Mouse (Mus musculus): Measurements from ENCODE around the gene Arid3b. TPM values are rescaled to one million over a fixed set of nuclear protein-coding genes. Genes with fewer than 3 reads are reported as not detected.

The Arid3b gene
- polyA plus RNA-seq, 1 experiment from 2014 or later: 9.6 TPM

- H3K4me1 ChIP-seq (ENCODE audit: control insufficient read depth, insufficient read depth, low read length): peaks cover 34% of the 10 kb centered on the region
- H3K36me3 ChIP-seq (ENCODE audit: control insufficient read depth, insufficient read depth, low read length): peaks cover 9% of the 10 kb centered on the region
- H3K9me3 ChIP-seq (ENCODE audit: control insufficient read depth, low read length): no peaks in the 10 kb centered on the region
- no peak overlapping the region for H3K27ac ChIP-seq (replicated peaks; ENCODE audit: low read depth, low read length)
- H3K27me3 ChIP-seq (ENCODE audit: control insufficient read depth, insufficient read depth, low read length): no peaks in the 10 kb centered on the region
- 83% methylated on average over 10 of the region's 10 CpGs for WGBS
- no peak overlapping the region for H3K4me2 ChIP-seq (ENCODE audit: low read length)
- DNase-seq: no peak
- H3K4me3 ChIP-seq (replicated peaks; ENCODE audit: low read depth, low read length): no peak overlapping the region
- ATAC-seq (ENCODE audit: low FRiP score, low TSS enrichment): no peak
- H3K9ac ChIP-seq (replicated peaks; ENCODE audit: low read length): no peak overlapping the region
Observed at GRCm38 (mm10) chr9:57805087-57805737, 31.4 kb downstream of the Arid3b start.

GRCm38 (mm10) chr9:57803839-57804238, 32.8 kb downstream of the Arid3b start:
- ATAC-seq (ENCODE audit: low FRiP score, low TSS enrichment) (no peak), DNase-seq (no peak)
- Histone ChIP-seq H3K27ac (replicated peaks; ENCODE audit: low read depth, low read length) (peak overlapping the region; percentile 52), H3K9me3 (ENCODE audit: control insufficient read depth, low read length) (no peaks in the 10 kb centered on the region), H3K4me3 (replicated peaks; ENCODE audit: low read depth, low read length) (no peak overlapping the region), H3K4me2 (ENCODE audit: low read length) (no peak overlapping the region), H3K36me3 (ENCODE audit: control insufficient read depth, insufficient read depth, low read length) (peaks cover 9% of the 10 kb centered on the region), H3K4me1 (ENCODE audit: control insufficient read depth, insufficient read depth, low read length) (peaks cover 22% of the 10 kb centered on the region), H3K9ac (replicated peaks; ENCODE audit: low read length) (peak overlapping the region; percentile 20; the same call in 1 of the 2 replicates), H3K27me3 (ENCODE audit: control insufficient read depth, insufficient read depth, low read length) (no peaks in the 10 kb centered on the region)
- WGBS: 39% methylated on average over 4 of the region's 4 CpGs

GRCm38 (mm10) chr9:57803047-57803446, 33.5 kb downstream of the Arid3b start:
- Histone ChIP-seq H3K4me3 (replicated peaks; ENCODE audit: low read depth, low read length) (no peak overlapping the region), H3K4me1 (ENCODE audit: control insufficient read depth, insufficient read depth, low read length) (peaks cover 14% of the 10 kb centered on the region), H3K36me3 (ENCODE audit: control insufficient read depth, insufficient read depth, low read length) (peaks cover 10% of the 10 kb centered on the region), H3K9me3 (ENCODE audit: control insufficient read depth, low read length) (no peaks in the 10 kb centered on the region), H3K27me3 (ENCODE audit: control insufficient read depth, insufficient read depth, low read length) (no peaks in the 10 kb centered on the region), H3K27ac (replicated peaks; ENCODE audit: low read depth, low read length) (peak overlapping the region; percentile 52), H3K4me2 (ENCODE audit: low read length) (no peak overlapping the region), H3K9ac (replicated peaks; ENCODE audit: low read length) (no peak overlapping the region)
- WGBS: 28% methylated on average over 3 of the region's 3 CpGs
- ATAC-seq (ENCODE audit: low FRiP score, low TSS enrichment): no peak; the same call in 1 of the 2 replicates
- no peak for DNase-seq

- 93% methylated on average over 9 of the region's 9 CpGs for WGBS
- Histone ChIP-seq H3K9me3 (ENCODE audit: control insufficient read depth, low read length) (no peaks in the 10 kb centered on the region), H3K9ac (replicated peaks; ENCODE audit: low read length) (no peak overlapping the region), H3K4me2 (ENCODE audit: low read length) (no peak overlapping the region), H3K27me3 (ENCODE audit: control insufficient read depth, insufficient read depth, low read length) (no peaks in the 10 kb centered on the region), H3K4me1 (ENCODE audit: control insufficient read depth, insufficient read depth, low read length) (peaks cover 11% of the 10 kb centered on the region), H3K4me3 (replicated peaks; ENCODE audit: low read depth, low read length) (no peak overlapping the region), H3K36me3 (ENCODE audit: control insufficient read depth, insufficient read depth, low read length) (peaks cover 30% of the 10 kb centered on the region), H3K27ac (replicated peaks; ENCODE audit: low read depth, low read length) (no peak overlapping the region)
- DNase-seq (no peak), ATAC-seq (ENCODE audit: low FRiP score, low TSS enrichment) (no peak)
Observed at GRCm38 (mm10) chr9:57800325-57800975, 36.1 kb downstream of the Arid3b start.

GRCm38 (mm10) chr9:57798725-57799253, 37.8 kb downstream of the Arid3b start:
- H3K4me1 ChIP-seq (ENCODE audit: control insufficient read depth, insufficient read depth, low read length): peaks cover 10% of the 10 kb centered on the region
- WGBS: 23% methylated on average over 10 of the region's 10 CpGs
- no peaks in the 10 kb centered on the region for H3K9me3 ChIP-seq (ENCODE audit: control insufficient read depth, low read length)
- peaks cover 41% of the 10 kb centered on the region for H3K36me3 ChIP-seq (ENCODE audit: control insufficient read depth, insufficient read depth, low read length)
- no peak overlapping the region for H3K9ac ChIP-seq (replicated peaks; ENCODE audit: low read length)
- ATAC-seq (ENCODE audit: low FRiP score, low TSS enrichment) (no peak), DNase-seq (no peak)
- H3K27ac ChIP-seq (replicated peaks; ENCODE audit: low read depth, low read length): no peak overlapping the region
- no peak overlapping the region for H3K4me3 ChIP-seq (replicated peaks; ENCODE audit: low read depth, low read length)
- H3K27me3 ChIP-seq (ENCODE audit: control insufficient read depth, insufficient read depth, low read length): no peaks in the 10 kb centered on the region
- H3K4me2 ChIP-seq (ENCODE audit: low read length): no peak overlapping the region

- no peak for ATAC-seq (ENCODE audit: low FRiP score, low TSS enrichment)
- Histone ChIP-seq H3K4me3 (replicated peaks; ENCODE audit: low read depth, low read length) (no peak overlapping the region), H3K9me3 (ENCODE audit: control insufficient read depth, low read length) (no peaks in the 10 kb centered on the region), H3K36me3 (ENCODE audit: control insufficient read depth, insufficient read depth, low read length) (peaks cover 55% of the 10 kb centered on the region), H3K9ac (replicated peaks; ENCODE audit: low read length) (no peak overlapping the region), H3K4me1 (ENCODE audit: control insufficient read depth, insufficient read depth, low read length) (no peaks in the 10 kb centered on the region), H3K4me2 (ENCODE audit: low read length) (no peak overlapping the region), H3K27ac (replicated peaks; ENCODE audit: low read depth, low read length) (no peak overlapping the region), H3K27me3 (ENCODE audit: control insufficient read depth, insufficient read depth, low read length) (no peaks in the 10 kb centered on the region)
- no peak for DNase-seq
- 98% methylated on average over 8 of the region's 8 CpGs for WGBS
Observed at GRCm38 (mm10) chr9:57797456-57797855, 39.1 kb downstream of the Arid3b start.

GRCm38 (mm10) chr9:57789733-57790132, 46.9 kb downstream of the Arid3b start:
- Histone ChIP-seq H3K27ac (replicated peaks; ENCODE audit: low read depth, low read length) (no peak overlapping the region), H3K27me3 (ENCODE audit: control insufficient read depth, insufficient read depth, low read length) (no peaks in the 10 kb centered on the region), H3K4me1 (ENCODE audit: control insufficient read depth, insufficient read depth, low read length) (no peaks in the 10 kb centered on the region), H3K4me3 (replicated peaks; ENCODE audit: low read depth, low read length) (no peak overlapping the region), H3K36me3 (ENCODE audit: control insufficient read depth, insufficient read depth, low read length) (peaks cover 44% of the 10 kb centered on the region), H3K9me3 (ENCODE audit: control insufficient read depth, low read length) (no peaks in the 10 kb centered on the region), H3K4me2 (ENCODE audit: low read length) (no peak overlapping the region), H3K9ac (replicated peaks; ENCODE audit: low read length) (no peak overlapping the region)
- DNase-seq (no peak), ATAC-seq (ENCODE audit: low FRiP score, low TSS enrichment) (no peak)
- WGBS: 92% methylated on average over 3 of the region's 3 CpGs

- H3K4me3 ChIP-seq (replicated peaks; ENCODE audit: low read depth, low read length): no peak overlapping the region
- no peaks in the 10 kb centered on the region for H3K9me3 ChIP-seq (ENCODE audit: control insufficient read depth, low read length)
- 93% methylated on average over 3 of the region's 3 CpGs for WGBS
- no peaks in the 10 kb centered on the region for H3K27me3 ChIP-seq (ENCODE audit: control insufficient read depth, insufficient read depth, low read length)
- DNase-seq: no peak
- ATAC-seq (ENCODE audit: low FRiP score, low TSS enrichment): no peak
- H3K4me1 ChIP-seq (ENCODE audit: control insufficient read depth, insufficient read depth, low read length): no peaks in the 10 kb centered on the region
- H3K9ac ChIP-seq (replicated peaks; ENCODE audit: low read length): no peak overlapping the region
- H3K4me2 ChIP-seq (ENCODE audit: low read length): no peak overlapping the region
- H3K27ac ChIP-seq (replicated peaks; ENCODE audit: low read depth, low read length): no peak overlapping the region
- no peaks in the 10 kb centered on the region for H3K36me3 ChIP-seq (ENCODE audit: control insufficient read depth, insufficient read depth, low read length)
Observed at GRCm38 (mm10) chr9:57782656-57783055, 53.9 kb downstream of the Arid3b start.

GRCm38 (mm10) chr9:57775736-57776135, 60.9 kb downstream of the Arid3b start:
- no peak for DNase-seq
- H3K36me3 ChIP-seq (ENCODE audit: control insufficient read depth, insufficient read depth, low read length): no peaks in the 10 kb centered on the region
- ATAC-seq (ENCODE audit: low FRiP score, low TSS enrichment): no peak
- no peaks in the 10 kb centered on the region for H3K27me3 ChIP-seq (ENCODE audit: control insufficient read depth, insufficient read depth, low read length)
- WGBS: 56% methylated on average over 4 of the region's 4 CpGs
- no peak overlapping the region for H3K4me2 ChIP-seq (ENCODE audit: low read length)
- H3K4me3 ChIP-seq (replicated peaks; ENCODE audit: low read depth, low read length): no peak overlapping the region
- no peak overlapping the region for H3K9ac ChIP-seq (replicated peaks; ENCODE audit: low read length)
- H3K4me1 ChIP-seq (ENCODE audit: control insufficient read depth, insufficient read depth, low read length): no peaks in the 10 kb centered on the region
- H3K9me3 ChIP-seq (ENCODE audit: control insufficient read depth, low read length): no peaks in the 10 kb centered on the region
- H3K27ac ChIP-seq (replicated peaks; ENCODE audit: low read depth, low read length): no peak overlapping the region

Data from midbrain, embryonic 14.5 days (tissue).